Comparison of ENCODE assay signal across 8 mouse cellular contexts in the genomic region with DNA sequence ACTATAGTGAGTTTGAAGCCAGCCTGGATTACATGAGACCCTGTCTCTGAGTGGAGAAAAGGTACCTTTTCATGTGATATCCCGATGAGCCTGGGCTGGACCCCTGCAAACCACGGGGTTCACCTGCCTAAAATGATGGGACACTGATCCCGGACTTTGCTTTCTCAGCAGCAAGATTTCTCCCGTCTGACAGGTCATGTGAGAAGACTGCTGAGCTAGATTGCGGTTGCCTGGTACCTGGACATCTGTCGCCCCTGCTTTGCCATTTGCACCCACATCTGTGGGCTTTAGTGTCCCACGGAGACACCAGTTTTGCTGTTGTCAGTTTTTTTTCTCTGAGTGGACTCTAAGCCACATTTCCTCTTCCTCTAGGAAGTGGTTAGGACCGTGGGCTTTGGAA. TPM values are rescaled to one million over a fixed set of nuclear protein-coding genes. Genes with fewer than 3 reads are reported as not detected.
A peak's percentile ranks its signal among the peaks of the same experiment; 100 is the strongest.
DNase-seq lines count a peak whose midpoint lies in the region; ATAC-seq lines count a peak whose summit lies in the region.

No protein-coding gene starts in this region.

- H3K4me2 ChIP-seq in heart, embryonic 11.5 days, result peak overlapping the region; percentile 95; the same call in 1 of the 2 replicates
- H3K4me2 ChIP-seq in hindbrain, embryonic 16.5 days (ENCODE audit: low read length), result peak overlapping the region; percentile 79

- H3K79me2 ChIP-seq in macrophage (ENCODE audit: inconsistent target), result peaks cover 58% of the 10 kb centered on the region

- H3K27me3 ChIP-seq in heart, embryonic 11.5 days (ENCODE audit: control insufficient read depth, insufficient read depth, low read length), result no peaks in the 10 kb centered on the region
- H3K27me3 ChIP-seq in hindbrain, embryonic 16.5 days (replicated peaks; ENCODE audit: control insufficient read depth, insufficient read depth, low read length), result no peaks in the 10 kb centered on the region

- 79% methylated on average over 8 of the region's 8 CpGs for WGBS in heart, embryonic 11.5 days (ENCODE audit: insufficient replicate concordance)
- 74% methylated on average over 8 of the region's 8 CpGs for WGBS in hindbrain, embryonic 16.5 days
- 32% methylated on average over 8 of the region's 8 CpGs for WGBS in macrophage (ENCODE audit: missing documents)

- ATAC-seq in heart, embryonic 11.5 days (replicated peaks; ENCODE audit: insufficient number of reproducible peaks, low FRiP score, low TSS enrichment), result no peak
- no peak for ATAC-seq in hindbrain, embryonic 16.5 days
- ATAC-seq in granulocyte monocyte progenitor cell, adult 5-6 weeks (replicated peaks; ENCODE audit: poor library complexity, severe bottlenecking), result no peak

- peaks cover 16% of the 10 kb centered on the region for H3K4me1 ChIP-seq in heart, embryonic 11.5 days (ENCODE audit: control insufficient read depth, insufficient read depth, low read length)
- peaks cover 19% of the 10 kb centered on the region for H3K4me1 ChIP-seq in hindbrain, embryonic 16.5 days (ENCODE audit: control insufficient read depth, insufficient read depth, low read depth, low read length)

- no peak overlapping the region for H3K27ac ChIP-seq in heart, embryonic 11.5 days (ENCODE audit: low read depth, low read length)
- no peak overlapping the region for H3K27ac ChIP-seq in hindbrain, embryonic 16.5 days (ENCODE audit: low read depth, low read length)
- H3K27ac ChIP-seq in macrophage, result peak overlapping the region; percentile 98

- no peak for DNase-seq in heart, adult 9 months (ENCODE audit: low spot score in 2 of 2)
- peak; percentile 26 for DNase-seq in brain, adult 2 months (ENCODE audit: low read depth, low spot score)
- no peak for DNase-seq in spleen, postnatal 14 days (ENCODE audit: low spot score in 2 of 2)
- DNase-seq in lung, postnatal 25 days (ENCODE audit: low spot score), result no peak

- H3K9ac ChIP-seq in heart, embryonic 11.5 days (ENCODE audit: low read depth, low read length), result 0 out of 2 replicates have a peak overlapping the region, but pooled peaks have one; percentile 5
- H3K9ac ChIP-seq in hindbrain, embryonic 16.5 days (ENCODE audit: low read depth, low read length), result peak overlapping the region; percentile 95; the same call in 1 of the 2 replicates

- peaks cover 2% of the 10 kb centered on the region; the same call in 1 of the 2 replicates for H3K36me3 ChIP-seq in heart, embryonic 11.5 days (ENCODE audit: control insufficient read depth, insufficient read depth, low read length)
- H3K36me3 ChIP-seq in hindbrain, embryonic 16.5 days (ENCODE audit: control insufficient read depth, insufficient read depth, low read length), result no peaks in the 10 kb centered on the region; the same call in 1 of the 2 replicates
- H3K36me3 ChIP-seq in macrophage (ENCODE audit: inconsistent target), result no peaks in the 10 kb centered on the region

- H3K4me3 ChIP-seq in heart, embryonic 11.5 days (ENCODE audit: low read depth, low read length), result no peak overlapping the region
- H3K4me3 ChIP-seq in hindbrain, embryonic 16.5 days (ENCODE audit: low read length), result peak overlapping the region; percentile 88
- peak overlapping the region; percentile 61 for H3K4me3 ChIP-seq in macrophage (ENCODE audit: inconsistent target)

- no peaks in the 10 kb centered on the region for H3K9me3 ChIP-seq in heart, embryonic 11.5 days (replicated peaks; ENCODE audit: control insufficient read depth, low read length)
- no peaks in the 10 kb centered on the region for H3K9me3 ChIP-seq in hindbrain, embryonic 16.5 days (ENCODE audit: control insufficient read depth, low read length)

RNA-seq across cellular contexts. Expression of a gene that starts 1.5 kb away (rescaled TPM):
- 18.7 and 19.0 TPM in 2 replicates for polyA plus RNA-seq in heart, embryonic 11.5 days (2014; fragmentation: Nextera tagmentation; extraction: Ambion mirVana)
- polyA plus RNA-seq in hindbrain, embryonic 16.5 days (2015; fragmentation: Nextera tagmentation; extraction: Ambion mirVana), result 33.1 and 35.1 TPM in 2 replicates
- total RNA-seq in macrophage (2018; cell fraction: chromatin; rRNA removed), result 10 to 100 TPM in 23 of 26 experiments, 1 to 10 TPM in 3; 5.9 to 95.6 (median 32.8) TPM
- total RNA-seq in macrophage (2018; cell fraction: cytosol; rRNA removed), result 10 to 100 TPM; 37.3 to 87.6 (median 63.9) TPM
- total RNA-seq in macrophage (2018; cell fraction: nucleus; rRNA removed), result 100 to 1,000 TPM in 9 of 26 experiments, 10 to 100 TPM in 17; 18.7 to 147 (median 77.3) TPM
- polyA plus RNA-seq in macrophage (2018), result 54.6 to 94.7 TPM (median 76.4 TPM) in 3 replicates
- 25.5 and 27.2 TPM in 2 replicates for total RNA-seq in granulocyte monocyte progenitor cell, adult 5-6 weeks (2014; fragmentation: Nextera tagmentation)
- 19.7 and 23.2 TPM in 2 replicates for total RNA-seq in granulocyte monocyte progenitor cell, adult 5-6 weeks (2017)

RNA-seq across cellular contexts. Expression of a gene that starts 9.3 kb away (rescaled TPM):
- 106 and 111 TPM in 2 replicates for polyA plus RNA-seq in heart, embryonic 11.5 days (2014; fragmentation: Nextera tagmentation; extraction: Ambion mirVana)
- 141 and 149 TPM in 2 replicates for polyA plus RNA-seq in hindbrain, embryonic 16.5 days (2015; fragmentation: Nextera tagmentation; extraction: Ambion mirVana)
- total RNA-seq in macrophage (2018; cell fraction: chromatin; rRNA removed), result 10 to 100 TPM in 1 of 26 experiments, 1 to 10 TPM in 14, not detected in 11; 1.4 to 13.4 (median 2.5) TPM
- total RNA-seq in macrophage (2018; cell fraction: cytosol; rRNA removed), result 10 to 100 TPM; 48.8 to 69.1 (median 56.8) TPM
- 10 to 100 TPM in 18 of 26 experiments, 1 to 10 TPM in 8; 3.8 to 23.1 (median 13.1) TPM for total RNA-seq in macrophage (2018; cell fraction: nucleus; rRNA removed)
- 30.8 to 55.9 TPM (median 45.1 TPM) in 3 replicates for polyA plus RNA-seq in macrophage (2018)
- total RNA-seq in granulocyte monocyte progenitor cell, adult 5-6 weeks (2014; fragmentation: Nextera tagmentation), result 36.7 and 54.4 TPM in 2 replicates
- total RNA-seq in granulocyte monocyte progenitor cell, adult 5-6 weeks (2017), result 5.5 and 9.8 TPM in 2 replicates
